Mouse (Mus musculus) right cerebral cortex, adult 18-20 months (tissue): ENCODE data around the gene Fndc7.
A peak's percentile ranks its signal among the peaks of the same experiment; 100 is the strongest.

Source experiments
- DNase-seq: peaks from one replicate; pipeline ENCODE4 v3.0.0; 2022; ENCODE audit warnings: mixed read lengths

Gene Fndc7

DNA sequence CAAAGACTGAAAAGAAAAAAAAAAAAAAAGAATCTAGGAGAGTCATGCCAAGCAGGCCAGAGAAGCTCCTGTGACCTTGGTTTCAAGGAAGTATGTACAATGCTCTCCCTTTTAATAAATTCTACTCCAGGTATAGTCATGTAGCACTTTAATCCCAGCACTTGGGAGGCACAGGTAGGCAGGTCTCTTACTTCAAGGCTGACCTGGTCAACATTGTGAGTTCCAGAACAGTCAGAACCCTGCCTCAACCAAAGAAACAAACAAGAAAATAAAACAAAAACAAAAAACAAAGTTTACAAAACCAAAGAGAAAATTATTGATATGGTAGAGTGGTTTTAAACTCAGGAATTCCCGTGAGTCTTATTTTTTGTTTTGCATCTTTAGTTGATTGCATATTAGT lies at the start of gene Fndc7:
TSS of gene Fndc7 (minus strand) at position 101 of the 400 bp plus-strand sequence.
- DNase-seq: no peak

DNA sequence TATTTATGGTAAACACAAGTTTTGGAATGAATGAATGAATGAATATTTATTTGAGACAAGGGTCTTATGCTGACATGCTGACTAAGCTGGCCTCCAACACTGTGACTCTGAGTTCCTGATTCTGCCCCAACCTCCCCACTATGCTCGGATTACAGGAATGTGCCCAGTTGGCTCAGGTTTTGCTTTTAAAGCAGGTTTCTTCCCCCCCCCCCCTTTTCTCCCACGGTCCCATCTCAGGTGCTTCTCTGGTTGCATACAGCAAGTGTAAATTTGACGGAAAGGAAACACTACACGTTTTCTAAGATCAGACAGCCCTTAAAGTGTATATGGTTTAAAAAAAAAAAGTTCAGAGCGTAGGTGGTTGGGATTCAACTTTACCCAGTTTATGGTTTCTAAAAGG lies 49.8 kb upstream of the Fndc7 start, which contains the start of gene Henmt1:
TSS of gene Henmt1 (plus strand) at position 301 of the 400 bp plus-strand sequence.
- DNase-seq: no peak

DNA sequence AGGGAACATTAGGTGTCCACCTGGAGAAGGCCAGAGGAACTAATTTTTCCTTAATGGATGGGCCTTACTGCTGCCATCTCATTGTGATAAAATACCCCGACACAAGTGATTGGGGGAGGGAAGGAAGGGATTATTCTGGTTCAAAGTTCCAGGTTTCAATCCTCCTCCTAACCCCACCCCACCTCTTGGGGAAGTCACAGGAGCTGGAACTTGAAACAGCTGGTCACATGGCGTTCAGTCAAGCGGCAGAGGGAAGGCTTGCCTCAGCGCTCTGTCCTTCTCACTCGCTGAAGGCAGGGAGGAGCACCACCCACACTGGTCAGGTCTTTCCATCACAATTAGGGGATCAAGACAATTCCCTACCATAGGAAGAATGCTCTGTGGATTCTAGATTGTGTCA lies 48.9 kb upstream of the Fndc7 start:
- no peak for DNase-seq

DNA sequence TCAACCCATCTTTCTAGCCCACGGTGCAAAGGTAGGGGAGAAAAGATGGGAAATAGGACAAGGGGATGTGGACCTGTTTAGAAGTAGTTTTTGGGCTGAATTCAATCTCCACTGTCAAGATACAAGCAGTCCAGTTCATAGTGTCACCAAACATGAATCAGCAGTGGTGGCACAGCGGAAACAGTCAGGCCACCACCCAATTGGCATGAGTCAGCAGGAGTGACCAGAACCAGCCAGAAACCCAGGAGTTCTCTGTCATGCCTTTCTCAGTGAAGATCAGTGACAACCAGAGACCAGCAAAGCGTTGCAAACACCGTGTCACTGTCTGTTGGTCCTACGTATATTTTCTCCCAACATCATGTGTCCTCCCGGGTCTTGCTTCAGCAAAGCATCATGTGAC lies 43.7 kb upstream of the Fndc7 start:
- no peak for DNase-seq

DNA sequence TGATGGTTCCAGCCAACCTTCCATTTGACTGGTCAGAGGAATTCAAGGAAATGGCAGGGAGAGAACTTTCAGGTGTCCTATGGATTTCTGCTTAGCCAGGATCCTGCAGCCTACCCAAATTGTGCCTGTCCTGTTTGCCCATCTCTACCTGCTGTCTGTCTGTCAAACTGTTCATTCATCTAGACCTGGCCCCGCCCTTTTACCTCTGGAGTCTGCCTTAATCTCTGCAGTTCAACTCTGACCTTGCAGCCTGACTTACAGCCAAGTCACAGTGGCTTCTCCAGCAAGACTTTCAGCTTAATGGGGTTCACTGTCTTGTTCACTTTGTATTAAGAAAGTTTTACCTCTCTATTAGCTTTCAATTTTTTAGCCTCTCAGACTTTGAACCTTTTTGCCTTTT lies 36.5 kb upstream of the Fndc7 start:
- DNase-seq: no peak

DNA sequence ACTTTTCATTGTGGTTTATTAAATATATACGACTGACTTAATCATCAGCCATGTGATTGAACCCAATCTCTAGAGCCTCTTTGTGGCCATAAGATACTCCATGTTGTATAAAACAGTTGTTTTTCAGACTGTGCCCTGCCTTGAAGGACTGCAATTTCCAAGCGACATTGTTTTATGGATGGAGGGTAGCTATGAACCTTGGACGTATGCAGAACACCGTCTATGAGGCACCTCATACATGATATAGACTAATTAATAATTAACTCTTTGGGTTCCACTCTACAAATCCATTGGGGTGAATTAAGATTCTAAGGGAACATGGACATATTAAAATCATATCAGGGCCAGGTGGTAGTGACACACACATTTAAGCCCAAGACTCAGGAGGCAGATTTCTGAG lies 35.9 kb upstream of the Fndc7 start:
- no peak for DNase-seq

DNA sequence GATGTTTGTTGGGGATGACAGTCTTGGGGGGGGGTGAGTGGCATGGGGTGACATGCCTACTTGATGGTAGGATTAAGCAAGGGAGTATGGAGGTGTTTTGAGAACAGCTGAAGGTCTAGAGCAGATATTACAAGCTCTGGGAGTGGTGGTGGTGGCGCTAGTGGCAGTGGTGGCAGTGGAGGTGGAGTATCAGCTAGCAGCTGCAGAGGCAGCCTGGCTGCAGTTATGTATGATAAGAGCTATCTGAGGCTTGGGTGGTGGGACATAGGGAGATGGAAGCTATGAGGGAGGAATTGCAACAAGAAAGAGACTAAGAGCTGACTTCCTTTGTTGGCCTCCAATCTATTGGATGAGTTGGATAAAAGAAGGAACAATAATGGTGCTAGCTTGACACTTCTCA lies 32.0 kb upstream of the Fndc7 start:
- DNase-seq: no peak

DNA sequence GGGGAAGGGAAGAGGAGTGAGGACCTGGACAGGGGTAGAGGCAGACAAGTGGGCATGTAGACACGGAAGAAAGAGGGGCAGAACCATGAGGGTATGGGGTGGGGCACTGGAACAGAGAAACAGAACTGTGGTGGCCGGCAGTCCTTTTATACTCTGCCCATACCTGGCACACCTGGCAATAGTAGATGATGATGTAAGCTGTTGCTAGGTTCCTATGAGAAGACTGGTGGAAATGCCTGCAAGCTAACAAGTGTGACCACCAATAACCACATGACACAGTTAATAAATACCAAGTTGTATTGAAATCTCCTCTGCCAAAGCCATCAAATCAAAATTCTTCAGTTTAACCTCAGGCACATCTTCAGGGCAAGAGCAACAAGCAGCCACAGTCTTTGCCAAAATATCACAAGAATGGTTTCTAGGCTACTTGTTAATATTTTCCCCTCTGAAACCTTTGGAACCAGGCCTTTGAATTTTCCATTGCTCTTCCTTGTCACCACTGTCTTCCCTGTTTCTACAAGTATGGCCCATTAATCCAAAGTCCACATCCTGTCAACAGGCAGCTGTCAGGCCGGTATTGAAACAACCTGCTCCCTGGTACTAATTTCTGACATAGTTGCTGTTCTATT lies 30.7 kb upstream of the Fndc7 start:
- no peak for DNase-seq

DNA sequence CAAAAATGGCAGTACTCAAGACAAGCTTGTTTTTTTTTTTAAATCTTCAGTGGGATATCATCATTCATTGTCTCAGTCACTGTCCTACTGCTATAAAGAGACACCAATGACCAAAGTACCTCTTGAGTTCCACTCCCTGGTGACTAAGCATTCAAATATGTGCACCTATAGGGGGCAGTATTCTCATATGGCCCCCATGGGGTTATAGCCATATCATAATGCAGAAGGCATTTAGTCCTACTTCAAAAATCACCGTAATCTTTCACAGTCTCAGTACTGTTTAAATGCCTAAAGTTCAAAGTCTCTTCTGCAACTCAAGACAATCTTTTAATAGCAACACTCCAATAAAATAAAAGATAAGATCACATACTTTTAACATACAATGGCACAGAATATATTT lies 29.0 kb upstream of the Fndc7 start:
- no peak for DNase-seq

DNA sequence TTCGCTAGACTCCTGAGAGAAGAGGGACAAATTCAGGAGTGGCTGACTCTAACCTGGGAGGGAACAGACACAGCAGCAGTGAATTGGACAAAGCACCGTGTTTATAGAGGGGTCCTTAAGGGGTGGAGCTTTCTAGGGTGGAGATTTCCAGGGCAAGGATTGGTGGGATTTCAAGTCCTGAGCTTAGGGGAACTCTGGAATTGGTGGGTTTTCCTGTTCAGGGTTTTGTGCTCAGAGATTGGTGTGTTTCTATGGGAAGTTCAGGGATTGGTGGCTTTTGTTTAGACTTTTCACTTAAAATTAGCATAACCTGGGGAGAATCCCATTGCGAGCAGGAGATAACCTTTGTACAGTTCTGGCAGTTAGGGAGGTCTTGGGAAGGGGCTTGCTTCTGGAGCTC lies 28.2 kb upstream of the Fndc7 start:
- no peak for DNase-seq

DNA sequence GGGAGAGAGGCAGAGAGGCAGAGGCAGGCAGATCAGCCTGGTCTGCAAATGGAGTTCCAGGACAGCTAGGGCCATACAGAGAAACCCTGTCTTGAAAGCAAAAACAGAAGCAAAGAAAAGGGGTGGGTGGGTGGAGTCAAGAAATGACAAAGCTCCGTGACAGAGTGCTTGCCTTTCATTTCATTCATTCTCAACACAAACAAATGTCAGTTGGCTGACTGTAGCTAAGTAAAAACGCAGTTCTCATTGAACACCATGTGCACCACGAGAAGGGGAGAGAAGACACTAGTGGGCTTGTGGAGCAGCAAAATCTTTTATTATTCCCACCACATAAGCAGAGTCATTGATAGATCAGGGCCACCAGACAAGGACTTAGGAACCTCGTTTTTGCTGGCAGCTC lies 27.0 kb upstream of the Fndc7 start:
- no peak for DNase-seq

DNA sequence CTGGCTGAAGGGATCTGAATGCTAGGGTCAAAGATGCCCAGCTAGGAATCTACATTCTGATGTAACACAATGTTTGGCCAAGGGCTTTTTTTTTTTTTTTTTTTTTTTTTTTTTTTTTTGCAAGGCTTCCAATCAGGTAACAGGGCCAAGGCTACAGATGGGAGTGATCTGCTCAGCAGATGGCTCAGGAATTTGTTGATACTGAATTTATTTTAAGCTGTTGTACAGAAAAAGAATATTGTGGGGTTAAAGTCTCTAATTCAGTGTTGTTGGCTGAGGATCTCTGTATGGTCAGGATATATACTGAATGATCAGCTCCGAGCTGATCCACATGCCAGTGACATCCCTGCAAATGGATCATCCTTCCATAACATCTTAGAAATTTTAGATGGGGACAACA lies 26.2 kb upstream of the Fndc7 start:
- no peak for DNase-seq

DNA sequence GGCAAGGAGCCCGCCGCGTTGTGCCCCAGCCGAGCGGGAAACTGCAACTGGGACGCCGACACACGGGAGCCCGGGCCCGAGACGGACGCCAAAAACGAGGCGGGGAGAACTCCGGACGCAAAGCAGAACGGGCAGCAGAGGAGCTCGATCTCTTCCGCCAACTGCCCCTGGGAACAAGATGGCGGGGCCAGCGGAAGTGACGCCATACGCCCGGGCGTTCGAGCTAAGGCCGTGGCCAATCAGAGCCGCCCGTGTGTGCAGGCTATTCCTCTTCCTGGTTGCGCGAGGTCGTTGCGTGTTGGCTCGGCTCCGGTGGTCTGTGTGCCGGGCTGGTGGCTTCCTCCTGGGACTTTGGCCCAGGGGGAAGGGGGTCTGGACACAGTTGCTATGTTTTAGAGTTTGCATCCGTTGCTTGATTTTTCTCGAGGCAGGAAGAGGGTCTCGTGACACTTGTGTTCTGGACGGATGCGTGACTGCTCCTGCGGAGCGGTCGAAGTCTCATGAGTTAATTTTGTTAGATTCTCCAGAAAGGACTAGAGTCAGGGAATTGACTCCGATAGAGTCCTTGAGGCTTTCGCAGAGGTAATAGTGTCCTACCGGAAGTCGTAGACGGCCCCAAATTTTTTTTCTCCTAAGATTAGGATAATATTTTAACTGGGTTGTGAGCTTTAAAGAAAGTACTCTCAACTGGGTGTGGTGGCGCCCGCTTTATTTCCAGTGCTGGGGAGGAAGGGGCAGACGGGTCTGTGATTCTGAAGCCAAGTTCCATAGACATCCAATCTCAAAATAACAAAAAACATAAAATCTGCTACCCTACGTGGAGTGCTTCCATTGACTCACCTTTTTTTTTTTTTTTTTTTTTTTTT lies 22.0 kb upstream of the Fndc7 start, which contains the start of gene Prpf38b:
TSS of gene Prpf38b (minus strand) at position 180 of the 866 bp plus-strand sequence.
- DNase-seq: peak; percentile 97

DNA sequence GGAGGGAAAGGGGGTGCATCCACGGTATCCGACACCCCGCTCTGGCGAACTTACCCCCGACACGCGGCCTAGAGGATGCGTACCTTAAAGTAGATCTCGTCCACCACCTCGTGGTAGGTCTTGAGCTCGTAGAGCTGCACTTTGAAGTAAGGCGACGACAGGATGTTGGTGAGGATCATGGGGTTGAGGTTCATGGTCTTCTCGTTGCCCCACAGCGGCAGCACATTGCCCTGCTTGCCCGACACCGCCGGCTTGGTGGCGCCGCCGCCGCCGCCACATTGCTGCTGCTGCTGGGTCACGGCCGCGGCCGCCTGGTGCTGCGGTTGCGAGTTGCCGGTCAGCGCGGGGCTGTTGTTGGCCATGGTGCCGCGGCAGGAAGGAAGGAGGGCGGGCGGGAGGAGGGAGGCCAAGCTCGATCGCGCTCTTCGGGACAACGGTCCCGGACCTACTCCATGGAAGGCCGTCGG lies 21.3 kb upstream of the Fndc7 start:
- DNase-seq: peak; percentile 42

DNA sequence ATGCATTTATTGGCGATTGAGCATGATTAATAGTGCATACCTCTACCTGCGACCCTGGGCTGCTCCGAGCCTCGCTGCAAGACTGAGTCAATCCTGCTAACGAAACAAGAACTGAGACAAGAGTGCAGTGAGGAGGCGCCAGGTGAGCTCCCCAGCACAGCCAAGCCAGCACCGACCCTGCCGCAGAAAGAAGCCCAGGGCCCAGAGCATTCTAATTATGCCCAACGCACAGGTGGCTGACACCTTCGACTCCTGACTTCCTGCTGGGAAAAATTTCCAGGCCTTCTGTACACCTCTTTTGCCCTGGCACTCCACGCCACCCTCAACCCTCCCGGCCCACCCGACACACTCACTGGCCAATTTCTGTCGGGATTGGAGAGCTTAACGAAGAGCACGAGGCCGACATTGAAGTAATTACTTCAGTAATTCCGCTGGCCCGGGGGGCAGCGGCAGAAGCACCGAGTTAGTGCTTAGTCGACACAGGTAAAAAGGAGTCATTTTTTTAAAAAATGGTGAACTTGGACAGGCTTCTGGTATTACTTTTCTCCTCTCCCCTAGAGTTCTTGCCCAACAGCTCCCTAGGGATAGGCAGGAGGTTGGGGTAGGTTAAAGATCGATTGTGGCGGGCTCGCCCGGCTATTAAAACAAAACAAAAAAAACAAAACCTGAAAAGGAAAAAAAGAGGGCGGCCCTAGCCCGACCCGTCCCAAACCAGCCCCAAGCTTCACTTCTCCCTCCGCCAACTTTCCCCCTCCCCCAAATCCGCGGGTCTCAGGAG lies 20.7 kb upstream of the Fndc7 start:
- DNase-seq: no peak

DNA sequence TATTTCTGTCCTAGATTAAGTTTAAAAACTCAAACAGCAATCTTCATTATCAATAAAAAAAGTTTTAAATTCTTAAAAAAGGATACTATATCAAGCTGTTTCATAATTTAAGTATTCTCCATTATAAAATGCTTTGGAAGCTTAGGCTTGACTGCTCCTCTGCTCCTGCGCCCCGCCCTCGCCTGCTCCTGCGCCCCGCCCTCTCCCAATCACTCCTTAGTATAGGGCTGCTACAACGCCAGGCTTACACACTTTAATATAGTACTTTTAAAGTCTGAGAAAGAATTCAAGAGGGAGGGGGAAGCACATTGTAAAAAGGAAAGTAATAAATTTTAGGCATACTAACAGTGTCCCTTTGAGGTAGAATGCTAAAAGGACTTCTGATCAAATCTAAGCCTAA lies 13.1 kb upstream of the Fndc7 start:
- DNase-seq: no peak

DNA sequence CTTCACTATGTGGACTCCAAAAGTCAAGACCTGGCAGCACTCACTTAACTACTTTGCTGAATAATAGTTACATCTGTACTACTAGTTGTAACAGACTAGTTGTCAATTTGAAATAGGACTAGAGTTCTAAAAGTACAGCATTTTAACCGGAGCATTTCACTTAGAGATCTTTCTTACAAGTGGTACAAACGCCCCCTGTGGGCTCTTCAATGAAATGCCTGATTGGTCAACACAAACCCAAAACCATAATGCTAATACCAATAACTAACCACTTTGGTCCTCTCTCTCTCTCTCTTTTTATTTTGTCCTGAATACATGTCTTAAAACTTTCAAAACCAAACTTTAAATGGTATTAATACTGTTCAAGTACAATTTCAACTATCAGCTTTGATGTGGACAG lies 12.2 kb upstream of the Fndc7 start:
- no peak for DNase-seq

DNA sequence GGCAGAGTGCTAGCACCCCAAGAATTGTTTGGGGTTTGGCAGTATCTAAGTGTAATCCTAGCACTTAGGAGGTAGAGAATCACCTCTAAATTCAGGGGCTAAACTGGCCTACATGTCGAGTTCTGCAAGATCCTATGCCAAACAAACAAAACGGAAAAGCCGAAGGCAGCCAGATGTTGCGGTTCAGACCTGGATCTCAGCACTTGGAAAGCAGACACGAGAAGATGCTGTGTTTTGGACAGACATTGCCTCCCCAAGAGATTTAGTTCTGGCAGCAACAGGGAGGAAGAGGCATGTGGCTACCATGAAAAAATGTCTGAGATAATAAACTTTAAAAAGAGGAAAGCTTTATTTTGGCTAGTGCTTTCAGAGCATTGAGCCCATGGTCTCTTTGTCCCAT lies 10.9 kb upstream of the Fndc7 start:
- no peak for DNase-seq

DNA sequence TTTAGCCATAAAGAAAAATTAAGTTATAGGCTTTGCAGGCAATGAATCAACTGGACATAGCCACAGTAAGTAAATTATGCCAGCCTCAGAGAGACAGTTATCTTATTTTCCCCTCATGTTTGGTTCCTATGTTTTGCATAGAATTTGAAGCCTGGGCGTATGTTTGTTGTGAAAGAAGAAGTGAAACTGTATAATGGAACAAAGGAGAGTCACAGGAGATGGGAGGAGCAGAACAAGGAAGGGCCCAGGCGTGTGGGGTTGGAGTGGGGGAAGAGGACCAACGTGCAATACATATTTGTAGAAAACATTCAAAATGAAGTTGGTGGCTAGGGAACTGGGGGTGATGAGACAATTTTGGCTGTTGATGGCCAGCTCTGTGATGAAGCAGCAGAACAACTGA lies 10.3 kb upstream of the Fndc7 start:
- no peak for DNase-seq

DNA sequence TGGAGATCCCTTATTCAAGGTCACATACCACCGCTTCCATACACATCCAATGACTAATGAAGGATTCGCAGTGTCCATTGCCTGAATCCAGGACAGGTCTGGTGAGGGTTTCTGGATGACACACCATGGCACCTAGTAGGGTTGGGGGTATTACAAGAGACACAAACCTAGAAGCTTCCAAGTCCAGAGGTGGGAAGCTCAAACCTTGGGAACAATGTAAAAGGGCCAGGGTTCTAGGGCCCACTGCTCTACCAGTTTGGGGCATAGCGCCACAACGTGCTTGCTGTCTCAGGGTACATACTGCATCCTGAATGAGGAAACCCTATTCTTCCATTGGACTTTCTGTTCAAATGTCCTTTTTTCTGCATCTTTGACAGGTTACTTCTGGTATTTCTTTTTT lies 8.8 kb upstream of the Fndc7 start:
- DNase-seq: no peak

DNA sequence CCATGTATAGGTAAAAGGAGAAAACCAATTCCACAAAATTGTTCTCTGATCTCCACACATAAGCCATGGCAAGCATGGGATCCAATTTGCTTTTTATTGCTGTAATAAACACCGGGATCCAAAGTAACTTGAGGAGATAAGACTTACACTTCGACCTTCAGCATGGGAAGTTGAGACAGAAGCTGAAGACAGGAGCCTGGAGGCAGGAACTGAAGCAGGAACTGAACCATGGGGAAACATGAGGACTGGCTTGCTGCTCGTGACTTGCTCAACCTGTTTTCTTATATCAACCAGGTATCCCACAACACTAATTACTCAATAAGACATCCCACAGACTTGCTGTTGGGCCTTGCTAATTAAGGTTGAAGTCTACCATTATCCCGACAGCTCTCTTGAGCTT lies 3.1 kb upstream of the Fndc7 start:
- DNase-seq: no peak

DNA sequence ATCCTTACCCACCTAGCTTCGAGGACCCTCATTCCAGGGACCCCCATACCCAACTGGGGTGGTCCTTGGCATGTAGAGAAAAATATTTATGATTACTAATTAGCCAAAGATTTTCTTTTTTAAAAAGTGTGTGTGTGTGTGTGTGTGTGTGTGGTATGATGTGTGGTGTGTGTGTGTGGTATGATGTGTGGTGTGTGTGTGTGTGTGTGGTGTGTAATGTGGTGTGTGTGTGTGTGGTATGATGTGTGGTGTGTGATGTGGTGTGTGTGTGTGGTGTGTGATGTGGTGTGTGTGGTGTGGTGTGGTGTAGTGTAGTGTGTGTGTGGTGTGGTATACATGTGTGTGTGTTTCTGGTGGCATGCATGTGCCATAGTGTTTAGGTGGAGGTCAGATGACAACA lies 2.3 kb upstream of the Fndc7 start:
- no peak for DNase-seq

DNA sequence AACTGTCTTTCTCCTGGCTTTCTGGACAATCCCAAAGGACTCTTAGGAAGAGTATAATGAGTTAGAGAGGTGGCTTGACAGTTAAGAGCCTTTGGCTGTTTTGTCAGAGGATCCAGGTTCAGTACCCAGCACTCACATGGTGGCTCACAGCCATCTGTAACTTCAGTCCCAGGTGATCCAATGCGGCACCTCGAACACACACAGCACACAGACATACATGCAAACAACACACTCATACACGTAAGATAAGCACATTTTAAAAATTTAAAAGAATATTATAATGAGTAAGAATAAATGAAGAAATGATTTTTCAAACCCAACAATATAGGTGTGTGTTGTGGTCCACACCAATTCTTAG lies 2.2 kb downstream of the Fndc7 start:
- DNase-seq: no peak
